Mouse (Mus musculus) lung, postnatal 0 days (tissue): ENCODE data around the gene Tpcn2. TPM values are rescaled to one million over a fixed set of nuclear protein-coding genes. Genes with fewer than 3 reads are reported as not detected.

Experiments
- ATAC-seq: fragments of 200-750 bp; cut with Nextera tagmentation; 2 replicates; pipeline ENCODE4 v1.8.0; 2017; ENCODE audit warnings: moderate library complexity
- DNase-seq: peaks from one replicate; pipeline ENCODE4 v3.0.0-alpha.2; 2016; ENCODE audit warnings: low spot score
- H3K27ac ChIP-seq: fragments of 300-500 bp; sonication (generic); 2 replicates; pipeline ENCODE4 v1.5.1; 2014; ENCODE audit warnings: antibody characterized with exemption, mild to moderate bottlenecking, low read length, mixed read lengths
- H3K27me3 ChIP-seq: fragments of 300-500 bp; sonication (generic); replicated peaks from 2 replicates; pipeline ENCODE4 v1.6.1; 2014; ENCODE audit warnings: low read length, mixed read lengths; ENCODE audit not compliant: insufficient read depth
- H3K36me3 ChIP-seq: fragments of 300-500 bp; sonication (generic); 2 replicates; pipeline ENCODE4 v1.6.1; 2014; ENCODE audit warnings: low read length, mixed read lengths; ENCODE audit not compliant: insufficient read depth
- H3K4me1 ChIP-seq: fragments of 300-500 bp; sonication (generic); 2 replicates; pipeline ENCODE4 v1.6.1; 2014; ENCODE audit warnings: antibody characterized with exemption, low read depth, low read length, mixed read lengths; ENCODE audit not compliant: insufficient read depth
- H3K4me2 ChIP-seq: fragments of 300-500 bp; sonication (generic); replicated peaks from 2 replicates; pipeline ENCODE4 v1.6.1; 2014; ENCODE audit warnings: low read depth, mild to moderate bottlenecking, low read length, moderate library complexity, mixed read lengths
- H3K4me3 ChIP-seq: fragments of 300-500 bp; sonication (generic); 2 replicates; pipeline ENCODE4 v1.5.1; 2014; ENCODE audit warnings: low read depth, low read length
- H3K9ac ChIP-seq: fragments of 300-500 bp; sonication (generic); replicated peaks from 2 replicates; pipeline ENCODE4 v1.6.1; 2014; ENCODE audit warnings: low read depth, mild to moderate bottlenecking
- H3K9me3 ChIP-seq: fragments of 300-500 bp; sonication (generic); 2 replicates; pipeline ENCODE4 v1.6.1; 2016; ENCODE audit warnings: low read length, mixed read lengths
- CTCF ChIP-seq: IDR thresholded peaks from 2 replicates; pipeline ENCODE4 v1.5.1; 2016; ENCODE audit warnings: antibody characterized with exemption, mild to moderate bottlenecking
- EP300 ChIP-seq: IDR thresholded peaks from 2 replicates; pipeline ENCODE4 v1.6.1; 2016; ENCODE audit warnings: antibody characterized with exemption, mild to moderate bottlenecking, control low read depth
- WGBS: fragments of 180-500 bp; shearing (Covaris S2); extraction: QIAGEN DNeasy Blood & Tissue Kit; methylation state at CpG from one replicate; pipeline ENCODE4 v1.1.7; 2014; 5-methylcytosine and 5-hydroxymethylcytosine counted together
- polyA plus RNA-seq: library from polyadenylated mRNA; unstranded; fragments of >200 nt; fragmentation: Nextera tagmentation; extraction: Ambion mirVana; gene quantifications from 2 replicates; pipeline ENCODE4 v1.2.1, GENCODE M21; 2015

Gene Tpcn2
- polyA plus RNA-seq, 1 experiment from 2014 or later = 22.7 TPM

DNA sequence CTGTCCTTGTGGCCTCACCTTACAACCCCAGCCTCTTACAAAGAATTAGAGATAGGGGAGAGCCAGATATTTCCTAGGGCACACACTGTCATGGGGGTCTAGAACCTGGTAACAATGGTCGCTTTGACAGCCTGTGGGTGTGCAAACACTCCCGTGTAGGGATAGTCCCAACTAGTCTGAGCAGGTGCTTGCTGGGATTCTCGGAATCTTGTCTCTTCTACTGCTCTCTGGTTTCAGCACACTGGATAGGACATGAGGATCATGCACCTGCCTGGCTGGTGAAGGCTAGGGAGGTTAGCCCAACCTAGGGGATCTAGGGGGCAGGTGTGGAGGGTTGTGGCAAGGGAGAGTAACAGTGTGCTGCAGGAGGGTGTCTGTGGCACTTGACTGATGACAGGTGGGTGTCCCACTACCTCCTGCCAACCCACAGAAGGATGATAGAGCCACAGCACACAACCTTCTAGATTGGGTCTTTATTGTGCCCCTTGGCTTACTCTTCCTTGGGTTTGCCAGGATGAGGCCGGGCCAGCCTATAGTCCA lies 78.4 kb downstream of the Tpcn2 start:
- H3K36me3 ChIP-seq = no peaks in the 10 kb centered on the region
- ATAC-seq (no peak), DNase-seq (no peak)
- peaks cover 8% of the 10 kb centered on the region for H3K4me1 ChIP-seq
- TF ChIP-seq CTCF (no peak), EP300 (no peak)
- peak overlapping the region; percentile 54; the same call in 1 of the 2 replicates for H3K9ac ChIP-seq
- H3K27me3 ChIP-seq = no peaks in the 10 kb centered on the region
- H3K27ac ChIP-seq = 0 out of 2 replicates have a peak overlapping the region, but pooled peaks have one; percentile 62
- 79% methylated on average over 4 of the region's 4 CpGs for WGBS
- no peak overlapping the region for H3K4me2 ChIP-seq
- H3K4me3 ChIP-seq = no peak overlapping the region
- no peaks in the 10 kb centered on the region for H3K9me3 ChIP-seq

- Histone ChIP-seq H3K9ac (no peak overlapping the region), H3K36me3 (no peaks in the 10 kb centered on the region), H3K9me3 (no peaks in the 10 kb centered on the region), H3K4me2 (no peak overlapping the region), H3K4me3 (no peak overlapping the region), H3K27me3 (no peaks in the 10 kb centered on the region), H3K27ac (no peak overlapping the region), H3K4me1 (peaks cover 6% of the 10 kb centered on the region)
- ATAC-seq (no peak), DNase-seq (peak; percentile 13)
- TF ChIP-seq CTCF (no peak), EP300 (no peak)
- 28% methylated on average over 2 of the region's 2 CpGs for WGBS
Observed at GRCm38 (mm10) chr7:145199711-145200110, 84.1 kb downstream of the Tpcn2 start.

DNA sequence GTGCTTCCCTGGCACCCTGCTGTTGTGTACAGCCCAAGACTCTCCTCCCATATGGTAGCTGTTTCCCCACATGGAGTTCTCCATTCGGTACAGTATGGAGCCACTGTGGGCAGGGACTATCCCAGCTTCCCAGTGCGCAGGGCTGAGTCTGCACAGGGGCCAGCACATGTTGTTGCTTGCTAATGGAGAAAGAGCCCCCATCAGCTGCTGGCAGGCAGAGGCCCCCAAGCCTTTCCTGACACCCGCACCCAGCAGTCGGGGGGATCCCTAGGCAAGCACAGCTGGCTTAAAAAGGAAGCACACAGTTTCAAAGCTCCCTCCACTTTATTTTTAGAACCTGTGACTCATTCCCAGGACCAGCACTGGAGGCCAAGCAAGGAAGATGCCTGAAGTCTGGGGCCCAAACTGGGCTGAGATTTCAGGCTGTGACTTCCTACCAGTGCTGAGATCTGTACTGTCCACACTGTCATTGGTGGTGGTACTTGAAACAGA lies 85.5 kb downstream of the Tpcn2 start:
- Histone ChIP-seq H3K4me2 (no peak overlapping the region), H3K9me3 (no peaks in the 10 kb centered on the region), H3K27ac (no peak overlapping the region), H3K9ac (no peak overlapping the region), H3K4me3 (no peak overlapping the region), H3K27me3 (no peaks in the 10 kb centered on the region), H3K4me1 (peaks cover 11% of the 10 kb centered on the region), H3K36me3 (no peaks in the 10 kb centered on the region)
- ATAC-seq (peak; percentile 71), DNase-seq (peak; percentile 83)
- 34% methylated on average over 4 of the region's 4 CpGs for WGBS
- TF ChIP-seq EP300 (no peak), CTCF (no peak; the same call in 1 of the 2 replicates)

- Histone ChIP-seq H3K4me2 (no peak overlapping the region), H3K36me3 (no peaks in the 10 kb centered on the region), H3K27ac (no peak overlapping the region), H3K27me3 (no peaks in the 10 kb centered on the region), H3K9me3 (no peaks in the 10 kb centered on the region), H3K4me1 (peaks cover 11% of the 10 kb centered on the region), H3K9ac (no peak overlapping the region), H3K4me3 (no peak overlapping the region)
- 53% methylated on average over 3 of the region's 3 CpGs for WGBS
- DNase-seq (no peak), ATAC-seq (no peak)
- TF ChIP-seq CTCF (no peak), EP300 (no peak)
Observed at GRCm38 (mm10) chr7:145197711-145198110, 86.1 kb downstream of the Tpcn2 start.

- peak; percentile 12 for DNase-seq
- Histone ChIP-seq H3K4me1 (peaks cover 11% of the 10 kb centered on the region), H3K27ac (no peak overlapping the region), H3K36me3 (no peaks in the 10 kb centered on the region), H3K9ac (no peak overlapping the region), H3K4me2 (no peak overlapping the region), H3K27me3 (no peaks in the 10 kb centered on the region), H3K9me3 (no peaks in the 10 kb centered on the region), H3K4me3 (no peak overlapping the region)
- no peak for ATAC-seq
- 71% methylated on average over 3 of the region's 3 CpGs for WGBS
- TF ChIP-seq EP300 = no peak
Observed at GRCm38 (mm10) chr7:145197042-145197441, 86.8 kb downstream of the Tpcn2 start.

- no peak for TF ChIP-seq CTCF
- 90% methylated on average over 6 of the region's 6 CpGs for WGBS
- ATAC-seq = no peak
- DNase-seq = no peak
- Histone ChIP-seq H3K4me2 (no peak overlapping the region), H3K27ac (no peak overlapping the region), H3K4me1 (peaks cover 11% of the 10 kb centered on the region), H3K9ac (no peak overlapping the region), H3K36me3 (no peaks in the 10 kb centered on the region), H3K9me3 (no peaks in the 10 kb centered on the region), H3K27me3 (no peaks in the 10 kb centered on the region), H3K4me3 (no peak overlapping the region)
Observed at GRCm38 (mm10) chr7:145196340-145196739, 87.5 kb downstream of the Tpcn2 start.
